Mouse (Mus musculus) heart, postnatal 0 days (tissue): Measurements from ENCODE around the gene Eml3. TPM values are rescaled to one million over a fixed set of nuclear protein-coding genes. Genes with fewer than 3 reads are reported as not detected.

Experiments
- ATAC-seq: fragments of 200-750 bp; cut with Nextera tagmentation; 2 replicates; pipeline ENCODE4 v1.8.0; 2017; ENCODE audit warnings: low read depth, moderate number of reproducible peaks, moderate library complexity; ENCODE audit not compliant: insufficient read depth
- DNase-seq: peaks from one replicate; pipeline ENCODE4 v3.0.0-alpha.2; 2016; ENCODE audit warnings: low spot score
- H3K27ac ChIP-seq: fragments of 300-500 bp; sonication (generic); 2 replicates; pipeline ENCODE4 v1.5.1; 2014; ENCODE audit warnings: low read depth, mild to moderate bottlenecking
- H3K27me3 ChIP-seq: fragments of 300-500 bp; sonication (generic); 2 replicates; pipeline ENCODE4 v1.6.1; 2014; ENCODE audit warnings: low read length, mixed read lengths; ENCODE audit not compliant: control insufficient read depth, insufficient read depth
- H3K36me3 ChIP-seq: fragments of 300-500 bp; sonication (generic); replicated peaks from 2 replicates; pipeline ENCODE4 v1.6.1; 2014; ENCODE audit warnings: low read length, mixed read lengths; ENCODE audit not compliant: control insufficient read depth, insufficient read depth
- H3K4me1 ChIP-seq: fragments of 300-500 bp; sonication (generic); 2 replicates; pipeline ENCODE4 v1.6.1; 2014; ENCODE audit warnings: antibody characterized with exemption; ENCODE audit not compliant: control insufficient read depth, insufficient read depth
- H3K4me2 ChIP-seq: fragments of 300-500 bp; sonication (generic); 2 replicates; pipeline ENCODE4 v1.6.1; 2014; ENCODE audit warnings: low read depth, mild to moderate bottlenecking, low read length, moderate library complexity
- H3K4me3 ChIP-seq: fragments of 300-500 bp; sonication (generic); 2 replicates; pipeline ENCODE4 v1.5.1; 2014; ENCODE audit warnings: low read depth, low read length
- H3K9ac ChIP-seq: fragments of 300-500 bp; sonication (generic); replicated peaks from 2 replicates; pipeline ENCODE4 v1.6.1; 2014; ENCODE audit warnings: low read depth, low read length, mixed read lengths
- H3K9me3 ChIP-seq: fragments of 300-500 bp; sonication (generic); replicated peaks from 2 replicates; pipeline ENCODE4 v1.6.1; 2016; ENCODE audit warnings: low read length; ENCODE audit not compliant: control insufficient read depth
- CTCF ChIP-seq: IDR thresholded peaks from 2 replicates; pipeline ENCODE4 v1.5.1; 2016; ENCODE audit warnings: antibody characterized with exemption, control low read depth, low read depth
- EP300 ChIP-seq: IDR thresholded peaks from 2 replicates; pipeline ENCODE4 v1.6.1; 2016; ENCODE audit warnings: antibody characterized with exemption, low read depth
- WGBS: fragments of 180-500 bp; shearing (Covaris S2); extraction: QIAGEN DNeasy Blood & Tissue Kit; methylation state at CpG from one replicate; pipeline ENCODE4 v1.1.7; 2014; 5-methylcytosine and 5-hydroxymethylcytosine counted together
- polyA plus RNA-seq: library from polyadenylated mRNA; unstranded; fragments of >200 nt; fragmentation: Nextera tagmentation; extraction: Ambion mirVana; gene quantifications from 2 replicates; pipeline ENCODE4 v1.2.1, GENCODE M21; 2015
- total RNA-seq: library from RNA; depleted of rRNA; stranded (reverse); fragments of >200 nt; gene quantifications from 2 replicates; pipeline ENCODE4 v1.2.3, GENCODE M21; 2014; ENCODE audit warnings: low replicate concordance

Gene Eml3
- total and polyA plus RNA-seq, 2 experiments from 2014 or later: 9.6 to 21.0 TPM

- Histone ChIP-seq H3K4me1 (peaks cover 20% of the 10 kb centered on the region; the same call in 1 of the 2 replicates), H3K36me3 (peaks cover 39% of the 10 kb centered on the region), H3K4me2 (peak overlapping the region; percentile 68), H3K27ac (peak overlapping the region; percentile 97), H3K9me3 (no peaks in the 10 kb centered on the region), H3K4me3 (peak overlapping the region; percentile 68), H3K27me3 (no peaks in the 10 kb centered on the region), H3K9ac (peak overlapping the region; percentile 94)
- WGBS: 61% methylated on average over 2 of the region's 2 CpGs
- DNase-seq: no peak
- no peak for TF ChIP-seq CTCF
- no peak for TF ChIP-seq EP300
- ATAC-seq: no peak
These were observed 13.7 kb downstream of the Eml3 start for GRCm38 (mm10) chr19:8943047-8943446.

- H3K27ac ChIP-seq: peak overlapping the region; percentile 27
- WGBS: 31% methylated on average over 5 of the region's 5 CpGs
- no peak overlapping the region for H3K4me3 ChIP-seq
- H3K4me1 ChIP-seq: peaks cover 20% of the 10 kb centered on the region; the same call in 1 of the 2 replicates
- no peak overlapping the region for H3K9ac ChIP-seq
- ATAC-seq: no peak
- peak overlapping the region; percentile 68 for H3K4me2 ChIP-seq
- no peaks in the 10 kb centered on the region for H3K27me3 ChIP-seq
- peaks cover 38% of the 10 kb centered on the region for H3K36me3 ChIP-seq
- DNase-seq: no peak
- TF ChIP-seq EP300 (no peak), CTCF (no peak)
- H3K9me3 ChIP-seq: no peaks in the 10 kb centered on the region
These were observed 14.7 kb downstream of the Eml3 start for GRCm38 (mm10) chr19:8944062-8944461.

GRCm38 (mm10) chr19:8944750-8945149, 15.4 kb downstream of the Eml3 start:
- peaks cover 20% of the 10 kb centered on the region; the same call in 1 of the 2 replicates for H3K4me1 ChIP-seq
- peaks cover 40% of the 10 kb centered on the region for H3K36me3 ChIP-seq
- TF ChIP-seq EP300 (0 out of 2 replicates have a peak, but pooled peaks have one; percentile 46), CTCF (no peak)
- DNase-seq (peak; percentile 73), ATAC-seq (no peak)
- 0 out of 2 replicates have a peak overlapping the region, but pooled peaks have one; percentile 10 for H3K4me3 ChIP-seq
- 22% methylated on average over 5 of the region's 5 CpGs for WGBS
- H3K4me2 ChIP-seq: peak overlapping the region; percentile 68
- 0 out of 2 replicates have a peak overlapping the region, but pooled peaks have one; percentile 14 for H3K9ac ChIP-seq
- H3K27ac ChIP-seq: peak overlapping the region; percentile 36; the same call in 1 of the 2 replicates
- no peaks in the 10 kb centered on the region for H3K9me3 ChIP-seq
- no peaks in the 10 kb centered on the region for H3K27me3 ChIP-seq

- Histone ChIP-seq H3K27ac (peak overlapping the region; percentile 36; the same call in 1 of the 2 replicates), H3K4me2 (peak overlapping the region; percentile 24), H3K4me1 (peaks cover 20% of the 10 kb centered on the region; the same call in 1 of the 2 replicates), H3K27me3 (no peaks in the 10 kb centered on the region), H3K4me3 (0 out of 2 replicates have a peak overlapping the region, but pooled peaks have one; percentile 10), H3K9me3 (no peaks in the 10 kb centered on the region), H3K36me3 (peaks cover 43% of the 10 kb centered on the region), H3K9ac (0 out of 2 replicates have a peak overlapping the region, but pooled peaks have one; percentile 14)
- no peak for DNase-seq
- 56% methylated on average over 6 of the region's 6 CpGs for WGBS
- no peak for TF ChIP-seq CTCF
- no peak for TF ChIP-seq EP300
- no peak for ATAC-seq
These were observed 15.9 kb downstream of the Eml3 start for GRCm38 (mm10) chr19:8945251-8945650.

- WGBS: 70% methylated on average over 7 of the region's 7 CpGs
- no peak overlapping the region for H3K4me3 ChIP-seq
- H3K4me1 ChIP-seq: peaks cover 20% of the 10 kb centered on the region; the same call in 1 of the 2 replicates
- no peak for ATAC-seq
- no peaks in the 10 kb centered on the region for H3K27me3 ChIP-seq
- no peak overlapping the region for H3K4me2 ChIP-seq
- TF ChIP-seq CTCF (no peak), EP300 (no peak)
- no peak for DNase-seq
- H3K27ac ChIP-seq: no peak overlapping the region
- no peaks in the 10 kb centered on the region for H3K9me3 ChIP-seq
- H3K9ac ChIP-seq: no peak overlapping the region
- peaks cover 59% of the 10 kb centered on the region for H3K36me3 ChIP-seq
These were observed 17.6 kb downstream of the Eml3 start for GRCm38 (mm10) chr19:8946929-8947328.

- Histone ChIP-seq H3K9ac (no peak overlapping the region), H3K9me3 (no peaks in the 10 kb centered on the region), H3K4me3 (no peak overlapping the region), H3K27ac (no peak overlapping the region), H3K4me1 (peaks cover 6% of the 10 kb centered on the region; the same call in 1 of the 2 replicates), H3K4me2 (no peak overlapping the region), H3K36me3 (peaks cover 60% of the 10 kb centered on the region), H3K27me3 (no peaks in the 10 kb centered on the region)
- TF ChIP-seq CTCF (no peak), EP300 (no peak)
- no peak for ATAC-seq
- no peak for DNase-seq
- WGBS: 83% methylated on average over 5 of the region's 5 CpGs
These were observed 20.8 kb downstream of the Eml3 start for GRCm38 (mm10) chr19:8950190-8950589.
